Mouse (Mus musculus) left cerebral cortex, adult 9 months (tissue): ENCODE measurements at regions not wholly inside any gene's neighbourhood (a gene's known extent, or its start where the extent isn't known, plus 50 kb on each side); places are given as distances from the start of the nearest gene placed in this dataset.
"Not testable (repeated sequence)": the region's sequence is repeated elsewhere in the genome, so short reads cannot be mapped to it uniquely, and the experiment has no call there.

Experiments used
- DNase-seq, 2 experiments: peaks; one replicate each; pipeline ENCODE4 v3.0.0; 2022; ENCODE audit warnings: low spot score in 2 of 2

DNA sequence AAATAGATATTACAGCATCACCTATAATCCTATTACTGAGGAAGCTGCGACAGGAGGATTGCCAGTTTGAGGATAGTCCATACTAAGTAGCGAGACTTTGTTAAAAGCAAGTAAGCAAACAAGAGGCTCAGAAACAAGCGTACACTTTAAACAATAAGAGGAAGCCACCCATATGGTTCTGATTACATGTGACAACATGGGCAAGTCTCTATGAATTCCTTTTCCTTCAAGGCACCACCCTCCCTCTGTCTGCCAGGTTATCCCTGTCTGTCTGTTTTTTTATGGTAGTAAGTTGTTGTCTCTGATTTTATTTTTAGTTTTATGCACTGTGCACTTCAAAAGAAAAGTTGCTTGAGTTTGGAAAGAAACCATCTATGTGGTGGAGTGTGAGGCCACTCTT, 76.8 kb upstream of the Tars start:
- no peak for DNase-seq

DNA sequence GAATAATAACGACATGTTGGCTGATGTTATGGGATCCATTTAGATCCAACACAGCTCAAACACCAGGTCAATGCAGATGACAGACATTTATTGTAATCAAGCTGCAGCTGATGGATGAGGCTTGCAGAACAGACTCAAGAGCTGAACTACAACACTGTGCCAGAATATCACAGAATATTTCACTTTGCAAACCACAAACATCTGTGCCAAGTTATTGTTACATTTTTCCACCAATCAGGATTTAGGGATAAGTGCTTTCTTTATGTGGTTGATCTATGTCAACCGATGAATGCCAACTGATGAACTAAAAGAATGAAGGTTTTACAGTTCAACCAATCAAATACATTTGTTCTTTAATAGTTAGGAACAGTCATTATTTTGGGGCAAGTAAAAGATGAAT, 63.9 kb upstream of the Tars start:
- no peak for DNase-seq

DNA sequence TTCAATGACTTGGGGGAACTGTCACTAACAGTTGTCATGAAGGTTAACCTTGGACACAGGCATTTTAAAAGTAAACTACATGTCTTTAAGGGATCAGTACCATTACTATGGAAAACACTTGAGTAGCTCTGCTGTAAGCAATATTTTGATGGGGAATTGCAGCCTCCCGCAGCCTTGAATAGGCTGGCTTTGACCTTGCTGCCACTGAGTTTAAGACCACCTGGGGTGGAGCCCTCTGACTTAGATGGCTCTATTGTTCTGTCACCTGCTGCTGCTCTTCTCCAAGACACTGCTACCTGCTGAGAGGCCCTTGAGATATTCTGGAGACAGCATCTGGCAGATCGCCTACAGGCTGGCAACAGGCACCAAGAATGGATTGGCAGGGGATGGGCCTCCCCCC, 62.1 kb upstream of the Tars start:
- DNase-seq = not testable (repeated sequence)

DNA sequence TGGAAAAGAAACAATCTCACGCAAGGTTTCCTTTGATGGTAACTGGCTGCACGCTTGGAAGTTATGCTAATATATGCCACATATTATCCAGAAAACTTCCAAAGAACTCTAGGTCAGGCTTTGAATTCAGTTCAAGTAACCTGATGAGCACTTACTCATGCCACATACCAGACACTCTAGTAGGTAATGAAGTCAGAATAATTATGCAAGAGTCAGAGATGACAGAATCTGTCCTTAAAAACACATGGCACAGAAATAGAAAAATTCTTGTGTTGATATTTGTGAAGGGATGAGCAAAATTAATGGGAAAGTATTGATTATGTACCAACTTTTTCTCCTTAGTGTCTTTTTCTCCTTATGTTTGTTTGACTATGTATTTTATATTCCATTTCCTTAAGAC, 59.8 kb upstream of the Tars start:
- DNase-seq = no peak

DNA sequence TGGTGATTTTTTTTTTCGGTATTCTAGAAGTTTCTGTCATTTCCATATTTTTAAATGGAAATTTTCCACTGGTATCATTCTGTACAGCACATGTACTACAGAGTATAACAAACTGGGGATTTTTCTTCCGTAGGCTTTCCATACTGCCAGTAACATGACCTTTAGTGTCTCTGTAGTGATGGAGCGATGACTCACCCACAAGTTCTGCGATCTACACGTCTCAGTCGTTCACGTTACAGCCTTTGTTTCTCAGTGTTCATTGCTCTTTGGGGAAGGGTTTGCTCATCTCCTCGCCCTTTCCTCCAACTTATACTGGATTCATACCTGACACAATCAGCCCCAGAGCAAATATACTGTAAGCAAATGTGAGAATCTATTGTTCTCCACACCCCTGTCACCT, 57.8 kb upstream of the Tars start:
- no peak for DNase-seq

DNA sequence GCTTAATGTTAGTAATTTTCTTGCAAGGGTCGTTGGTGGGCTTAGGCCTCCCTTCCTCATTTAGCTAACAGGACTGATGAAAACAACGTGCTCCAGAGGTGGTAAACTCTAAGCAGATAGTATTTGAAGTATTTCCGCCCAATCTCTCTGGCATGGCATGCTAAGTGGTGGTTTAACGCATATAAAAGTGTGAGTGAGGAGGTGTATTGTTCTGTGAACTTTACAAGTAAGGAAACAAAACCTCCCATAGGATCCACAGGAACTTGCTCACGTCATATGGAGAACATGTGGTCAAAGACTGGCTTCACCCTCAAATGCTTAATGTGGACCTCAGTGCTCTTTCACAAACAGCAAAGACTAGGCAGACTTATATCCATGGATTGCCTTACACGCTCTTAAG, 56.5 kb upstream of the Tars start:
- no peak for DNase-seq

DNA sequence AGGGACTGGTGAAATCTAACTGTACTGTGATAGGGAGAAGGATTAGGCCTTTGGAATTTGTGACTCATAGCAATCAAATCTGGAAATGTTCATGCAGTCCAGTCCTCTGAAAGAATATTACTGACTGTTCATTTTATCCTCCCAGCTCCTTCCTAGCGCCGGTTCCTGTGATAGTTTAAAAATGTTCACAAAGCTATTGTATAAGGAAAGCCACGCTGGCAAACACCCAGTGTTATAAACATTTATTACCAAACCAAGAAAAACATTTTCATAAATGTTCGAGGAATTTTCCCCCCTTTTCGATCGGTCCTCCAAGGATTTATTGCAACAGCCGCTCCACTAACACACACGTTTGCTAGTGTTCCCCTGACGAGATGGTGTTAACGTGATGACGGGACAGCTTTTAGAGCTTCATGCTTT, 55.9 kb upstream of the Tars start:
- DNase-seq = no peak

DNA sequence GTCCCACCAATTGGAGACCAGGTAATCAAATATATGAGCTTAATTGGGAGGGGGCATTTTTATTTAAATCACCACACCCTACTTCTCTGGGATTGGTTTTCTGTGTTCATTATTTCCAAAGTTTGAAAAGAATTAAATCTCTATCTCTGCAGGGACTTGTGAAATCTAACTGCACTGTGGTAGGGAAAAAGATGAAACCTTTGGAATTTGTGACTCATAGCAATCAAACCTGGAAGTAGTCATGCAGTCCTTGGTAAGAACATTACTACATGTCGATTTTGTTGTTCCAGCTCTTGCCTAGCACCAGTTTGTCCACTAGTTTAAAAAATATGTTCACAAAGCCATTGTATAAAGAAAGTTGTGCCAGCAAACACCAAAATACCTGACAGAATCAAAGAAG, 54.5 kb upstream of the Tars start:
- DNase-seq = no peak

DNA sequence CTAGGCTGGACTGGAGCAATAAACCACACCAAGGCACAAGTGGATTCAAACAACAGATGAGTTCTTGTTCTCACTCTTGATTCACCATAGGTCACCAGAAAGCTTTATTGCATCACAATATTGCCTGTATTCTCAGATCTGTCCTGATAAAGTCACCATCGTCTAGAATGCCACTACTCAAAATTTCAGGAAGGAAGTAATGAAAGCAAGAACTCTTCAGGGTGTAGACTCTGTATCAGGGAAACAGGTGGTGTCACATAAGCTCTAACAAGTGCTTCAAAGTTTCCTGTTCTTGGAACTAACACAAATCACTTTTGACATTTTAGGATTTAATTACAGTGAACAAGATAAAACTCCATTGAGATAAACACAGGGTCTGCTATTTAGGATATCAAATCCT, 52.2 kb upstream of the Tars start:
- DNase-seq = no peak
